Mouse (Mus musculus): ENCODE data around the gene Mpped2.

GRCm38 (mm10) chr2:106856361-106856961 lies 163.4 kb downstream of the Mpped2 start:
- TF ChIP-seq CTCF (IDR thresholded peaks at IDR 0.05; ENCODE audit: borderline replicate concordance, control insufficient read depth, extremely low read depth, insufficient read depth, low read length, poor library complexity) (no peak), POLR2A (IDR thresholded peaks at IDR 0.05; ENCODE audit: control insufficient read depth, extremely low read depth, insufficient read depth, low read length, poor library complexity) (no peak)

Data from thymus, adult 2 months (tissue).